Mouse (Mus musculus) liver, embryonic 14.5 days (tissue): ENCODE measurements around the gene Hepacam. TPM values are rescaled to one million over a fixed set of nuclear protein-coding genes. Genes with fewer than 3 reads are reported as not detected.

Experiments
- ATAC-seq: fragments of 200-750 bp; cut with Nextera tagmentation; 2 replicates; pipeline ENCODE4 v1.8.0; 2017; ENCODE audit warnings: moderate number of reproducible peaks, mild to moderate bottlenecking, moderate library complexity; ENCODE audit not compliant: insufficient read depth
- DNase-seq, 3 experiments: peaks; one replicate each; pipeline ENCODE4 v3.0.0-alpha.2; 2012 to 2013; ENCODE audit warnings: low read depth in 3 of 3, low spot score in 3 of 3
- H3K27ac ChIP-seq: fragments of 300-500 bp; sonication (generic); 2 replicates; pipeline ENCODE4 v1.5.1; 2014; ENCODE audit warnings: moderate library complexity, mild to moderate bottlenecking, control low read depth, inconsistent platforms
- H3K27me3 ChIP-seq: fragments of 300-500 bp; sonication (generic); 2 replicates; pipeline ENCODE4 v1.6.1; 2014; ENCODE audit warnings: mild to moderate bottlenecking, low read length, moderate library complexity; ENCODE audit not compliant: control insufficient read depth, insufficient read depth
- H3K36me3 ChIP-seq: fragments of 300-500 bp; sonication (generic); replicated peaks from 2 replicates; pipeline ENCODE4 v1.6.1; 2014; ENCODE audit warnings: low read depth; ENCODE audit not compliant: control insufficient read depth, insufficient read depth
- H3K4me1 ChIP-seq, 2 experiments: fragments of 200-500 bp in 1 of 2; fragments of 300-500 bp in 1 of 2; sonication (generic) in 1 of 2; replicated peaks; 2 replicates each; pipeline ENCODE4 v1.6.1; 2012 to 2014; ENCODE audit warnings: antibody characterized with exemption in 1 of 2, inconsistent platforms in 1 of 2, low read length in 1 of 2; ENCODE audit not compliant: control insufficient read depth in 2 of 2, insufficient read depth in 2 of 2
- H3K4me2 ChIP-seq: fragments of 300-500 bp; sonication (generic); 2 replicates; pipeline ENCODE4 v1.6.1; 2014; ENCODE audit warnings: low read depth, mild to moderate bottlenecking, control low read depth, moderate library complexity
- H3K4me3 ChIP-seq, 2 experiments: fragments of 200-500 bp in 1 of 2; fragments of 300-500 bp in 1 of 2; sonication (generic) in 1 of 2; 2 replicates each; pipeline ENCODE4 v1.5.1; 2012 to 2014; ENCODE audit warnings: low read depth in 2 of 2, low read length in 2 of 2, mild to moderate bottlenecking in 2 of 2, control low read depth in 1 of 2, inconsistent platforms in 1 of 2, moderate library complexity in 1 of 2; ENCODE audit not compliant: insufficient read depth in 1 of 2
- H3K9ac ChIP-seq: fragments of 300-500 bp; sonication (generic); replicated peaks from 2 replicates; pipeline ENCODE4 v1.6.1; 2014; ENCODE audit warnings: mild to moderate bottlenecking, control low read depth, moderate library complexity
- H3K9me3 ChIP-seq: fragments of 300-500 bp; sonication (generic); 2 replicates; pipeline ENCODE4 v1.6.1; 2016; ENCODE audit warnings: low read length, mixed read lengths; ENCODE audit not compliant: control insufficient read depth
- CTCF ChIP-seq: IDR thresholded peaks from 2 replicates; pipeline ENCODE4 v1.5.1; 2016; ENCODE audit warnings: antibody characterized with exemption, low read depth, control low read depth
- EP300 ChIP-seq: IDR thresholded peaks from 2 replicates; pipeline ENCODE4 v1.6.1; 2016; ENCODE audit warnings: antibody characterized with exemption, low read depth
- WGBS: fragments of 180-500 bp; shearing (Covaris S2); extraction: QIAGEN DNeasy Blood & Tissue Kit; methylation state at CpG from one replicate; pipeline ENCODE4 v1.1.7; 2014; ENCODE audit not compliant: insufficient replicate concordance; 5-methylcytosine and 5-hydroxymethylcytosine counted together
- polyA plus RNA-seq, 2 experiments: library from polyadenylated mRNA; depleted of rRNA in 1 of 2; stranded (reverse) in 1 of 2; unstranded in 1 of 2; fragments of >200 nt; fragmentation: Nextera tagmentation in 1 of 2; extraction: Ambion mirVana in 1 of 2; gene quantifications; 2 replicates each; pipeline versions ENCODE4 v1.2.1 to v1.2.3; 2012 to 2014

The Hepacam gene
- polyA plus RNA-seq (2012; rRNA removed): not detected in 2 replicates
- not detected in 2 replicates for polyA plus RNA-seq (2014; fragmentation: Nextera tagmentation; extraction: Ambion mirVana)

DNA sequence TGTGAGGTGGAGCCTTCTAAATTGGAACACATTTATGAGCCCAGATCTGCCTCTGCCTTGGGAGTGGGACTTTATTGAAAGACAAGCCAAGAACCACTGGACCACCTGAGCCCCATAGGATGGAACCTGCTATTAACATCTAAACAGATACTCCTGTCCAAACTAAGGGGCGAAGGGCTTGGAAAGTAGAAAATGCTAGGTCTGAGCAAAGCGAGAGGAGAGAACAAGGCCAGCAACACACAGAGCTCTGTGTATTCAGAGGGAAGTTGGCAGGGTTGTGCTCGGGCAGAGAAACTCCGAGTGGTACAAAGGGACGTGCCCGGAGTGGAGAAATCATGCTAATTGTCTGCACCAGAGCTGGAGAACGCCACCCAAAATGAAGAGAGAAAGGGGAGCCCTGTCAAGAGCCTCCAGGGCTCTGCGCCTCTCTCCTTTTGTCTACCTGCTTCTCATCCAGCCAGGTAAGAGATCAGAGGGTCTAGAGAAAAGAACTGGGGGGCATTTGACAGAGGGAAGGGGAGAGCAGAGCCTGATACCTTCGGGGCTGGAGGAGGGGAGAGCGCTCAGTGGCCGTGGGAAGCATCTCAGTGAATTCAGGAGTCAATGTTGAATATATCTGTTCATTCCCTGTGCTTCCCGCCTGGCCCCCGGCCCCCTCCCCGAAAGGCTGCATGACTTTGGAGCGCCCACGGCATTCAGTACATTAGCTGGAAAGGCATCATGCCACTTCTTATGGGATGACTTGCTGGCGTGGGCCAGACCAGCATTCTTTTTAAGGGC, at the start of gene Hepacam:
TSS of gene Hepacam (plus strand) at position 51 of the 780 bp plus-strand sequence.
- Histone ChIP-seq H3K36me3 (no peaks in the 10 kb centered on the region), H3K4me3 (no peak within 1 kb of the TSS), H3K9me3 (no peaks in the 10 kb centered on the region), H3K27ac (no peak within 1 kb of the TSS), H3K9ac (no peak within 1 kb of the TSS), H3K27me3 (no peaks in the 10 kb centered on the region), H3K4me1 (0 out of 4 replicates have a peak, but pooled peaks cover 0 to 1% of the 10 kb centered on the region in 2 experiments), H3K4me2 (no peak within 1 kb of the TSS)
- TF ChIP-seq EP300 (no peak), CTCF (no peak)
- DNase-seq: no peak
- ATAC-seq: no peak
- 69% methylated on average over 17 of the region's 17 CpGs for WGBS

DNA sequence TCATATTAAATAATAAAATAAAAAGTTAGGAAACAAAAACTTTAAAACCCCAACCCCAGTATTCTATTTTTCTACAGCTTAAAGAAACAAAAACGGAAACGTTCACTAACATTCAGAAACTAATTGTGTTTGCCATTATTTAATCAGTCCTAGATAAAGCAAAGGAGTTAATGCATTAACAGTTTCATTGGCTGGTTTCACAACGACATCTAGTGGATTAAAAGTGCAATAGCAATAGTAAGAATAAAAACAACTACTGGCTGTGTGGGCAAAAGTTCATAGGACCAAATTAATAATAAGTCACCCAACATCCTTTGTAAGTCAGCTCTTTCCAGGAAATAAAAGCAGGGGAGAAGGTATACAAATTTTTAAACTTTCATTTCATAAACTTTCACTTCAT, 37.7 kb upstream of the Hepacam start:
- no peak overlapping the region for H3K4me3 ChIP-seq
- H3K9me3 ChIP-seq: no peaks in the 10 kb centered on the region
- H3K27ac ChIP-seq: no peak overlapping the region
- no peaks in the 10 kb centered on the region for H3K4me1 ChIP-seq
- DNase-seq: no peak
- no peaks in the 10 kb centered on the region for H3K36me3 ChIP-seq
- peak; percentile 61; the same call in 1 of the 2 replicates for TF ChIP-seq CTCF
- no peak for TF ChIP-seq EP300
- H3K27me3 ChIP-seq: no peaks in the 10 kb centered on the region
- 40% methylated on average over 3 of the region's 3 CpGs for WGBS
- no peak overlapping the region for H3K9ac ChIP-seq
- no peak overlapping the region for H3K4me2 ChIP-seq
- ATAC-seq: no peak

DNA sequence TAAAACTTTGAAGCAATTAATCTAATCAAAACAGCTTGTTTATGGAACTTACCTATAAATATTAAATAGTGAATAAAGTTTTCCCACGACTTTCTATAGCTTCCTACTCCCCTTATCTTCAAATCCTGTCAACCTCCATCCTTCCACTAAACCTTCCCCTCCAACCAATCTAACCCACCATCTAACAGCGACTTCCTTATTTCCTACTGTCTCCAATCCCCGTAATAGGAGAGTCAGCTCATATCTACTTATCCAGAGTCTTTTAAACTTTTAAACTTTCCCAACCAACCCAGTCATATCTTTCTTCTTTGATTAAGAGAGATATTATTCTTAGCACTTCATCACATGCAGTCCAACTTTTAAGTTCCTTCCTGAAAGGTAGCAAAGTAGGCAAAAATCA, 21.7 kb upstream of the Hepacam start:
- no peaks in the 10 kb centered on the region for H3K27me3 ChIP-seq
- TF ChIP-seq CTCF (no peak), EP300 (no peak)
- H3K4me3 ChIP-seq: no peak overlapping the region
- no peaks in the 10 kb centered on the region; the same call in 1 of the 2 replicates for H3K36me3 ChIP-seq
- DNase-seq (no peak), ATAC-seq (no peak)
- H3K9me3 ChIP-seq: no peaks in the 10 kb centered on the region
- no peak overlapping the region for H3K4me2 ChIP-seq
- H3K9ac ChIP-seq: no peak overlapping the region
- 26% methylated on average over 3 of the region's 3 CpGs for WGBS
- H3K4me1 ChIP-seq: peaks cover 5 to 7% of the 10 kb centered on the region in 2 experiments
- no peak overlapping the region for H3K27ac ChIP-seq

DNA sequence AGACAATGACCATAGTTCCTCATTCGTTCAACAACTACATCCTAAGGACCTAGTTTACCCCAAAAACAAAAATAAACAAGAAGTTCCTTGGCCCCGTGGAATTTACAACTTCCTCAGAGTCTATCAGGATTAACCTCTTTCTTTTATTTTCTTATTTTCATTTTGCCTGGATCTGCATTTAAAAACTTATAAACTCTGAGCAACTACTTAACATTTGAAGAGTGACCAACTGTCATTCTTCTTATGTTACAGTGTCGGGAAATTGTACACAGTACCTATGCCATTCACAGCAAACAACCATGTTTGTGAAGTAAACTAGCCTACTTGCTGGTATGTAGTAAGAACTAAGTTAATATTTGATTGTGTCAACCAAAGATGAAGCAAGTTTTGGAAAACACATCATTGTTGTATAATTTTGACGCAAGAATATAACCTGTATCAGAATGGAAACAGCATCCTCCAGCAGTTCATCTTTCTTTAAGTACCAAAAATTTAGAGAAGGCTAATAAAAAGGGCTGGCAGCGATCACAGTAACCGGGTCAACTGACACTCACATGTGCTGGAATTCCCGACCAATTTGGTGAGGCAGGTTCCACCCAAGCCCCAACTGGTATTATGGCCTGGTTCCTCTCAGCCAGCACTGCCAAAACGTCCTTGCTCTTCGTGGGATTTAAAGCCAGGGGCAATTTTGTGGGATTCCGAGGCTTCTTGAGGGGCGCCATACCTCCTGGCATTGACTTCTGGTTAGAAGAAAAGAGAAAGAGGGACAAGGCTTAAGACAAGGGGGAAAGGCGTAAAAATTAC, 19.8 kb upstream of the Hepacam start:
- Histone ChIP-seq H3K4me3 (peak overlapping the region; percentile 88 to 89), H3K9me3 (no peaks in the 10 kb centered on the region), H3K4me1 (peaks cover 7% of the 10 kb centered on the region in 2 experiments), H3K4me2 (peak overlapping the region; percentile 93), H3K9ac (peak overlapping the region; percentile 92), H3K27ac (peak overlapping the region; percentile 88), H3K27me3 (no peaks in the 10 kb centered on the region), H3K36me3 (no peaks in the 10 kb centered on the region)
- WGBS: 9% methylated on average over 12 of the region's 12 CpGs
- DNase-seq (peak in 1 of 3 experiments; percentile 42), ATAC-seq (peak; percentile 36; the same call in 1 of the 2 replicates)
- TF ChIP-seq EP300 (no peak), CTCF (no peak)
